Mouse (Mus musculus) kidney, adult 11 months (tissue): Measurements from ENCODE around the gene Zfp369.
"Not testable (repeated sequence)": the region's sequence is repeated elsewhere in the genome, so short reads cannot be mapped to it uniquely, and the experiment has no call there.

ENCODE experiments used
- DNase-seq: peaks from one replicate; pipeline ENCODE4 v3.0.0; 2022

Zfp369 gene

DNA sequence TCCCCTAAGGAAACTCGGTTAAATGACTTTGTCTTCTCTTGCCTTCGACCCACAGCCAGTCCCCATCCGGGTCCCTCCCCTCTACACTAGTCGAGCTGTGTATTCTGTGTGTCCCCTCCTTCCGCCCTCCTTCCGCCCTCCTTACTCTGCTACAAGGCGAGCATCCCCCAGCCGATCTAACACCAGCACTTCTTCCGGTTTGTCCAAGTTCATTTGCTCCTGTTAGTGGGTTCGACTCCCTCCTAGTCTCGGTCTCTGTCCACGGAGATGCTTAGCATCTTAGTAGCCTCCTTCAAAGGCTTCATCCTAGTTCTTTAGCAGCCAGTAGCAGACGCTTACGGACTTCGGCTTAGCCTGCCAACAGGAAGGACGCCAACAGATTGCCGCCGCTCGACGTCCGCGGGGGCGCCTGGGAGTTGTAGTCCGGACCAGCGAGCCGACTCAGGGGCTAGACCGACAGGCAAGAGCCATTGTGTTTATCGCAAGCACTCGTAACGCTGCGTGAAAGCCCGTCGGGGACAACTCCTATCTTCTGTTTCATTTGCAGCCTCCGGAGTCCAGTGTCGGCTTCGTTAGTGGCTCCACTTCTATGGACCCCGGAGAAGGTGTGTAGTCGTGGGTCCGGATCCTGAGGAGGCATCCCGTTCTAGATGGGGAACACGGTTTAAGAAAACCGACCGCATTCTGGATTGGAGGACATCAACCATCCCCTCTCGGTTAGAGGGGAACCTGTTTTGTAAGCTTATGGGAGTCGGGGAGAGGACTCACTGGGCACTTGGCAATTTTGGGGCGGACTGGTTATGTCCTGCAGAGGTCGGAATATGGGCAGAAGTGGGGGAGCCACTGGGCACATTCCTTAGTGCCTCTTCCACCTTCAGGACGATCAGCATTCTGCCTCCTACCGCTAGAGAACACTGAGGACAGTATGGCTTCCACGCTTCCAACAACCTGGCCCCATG is at the start of gene Zfp369:
Zfp369 (plus strand) TSS at position 432 of the 959 bp plus-strand sequence.
- DNase-seq, result peak; percentile 92

DNA sequence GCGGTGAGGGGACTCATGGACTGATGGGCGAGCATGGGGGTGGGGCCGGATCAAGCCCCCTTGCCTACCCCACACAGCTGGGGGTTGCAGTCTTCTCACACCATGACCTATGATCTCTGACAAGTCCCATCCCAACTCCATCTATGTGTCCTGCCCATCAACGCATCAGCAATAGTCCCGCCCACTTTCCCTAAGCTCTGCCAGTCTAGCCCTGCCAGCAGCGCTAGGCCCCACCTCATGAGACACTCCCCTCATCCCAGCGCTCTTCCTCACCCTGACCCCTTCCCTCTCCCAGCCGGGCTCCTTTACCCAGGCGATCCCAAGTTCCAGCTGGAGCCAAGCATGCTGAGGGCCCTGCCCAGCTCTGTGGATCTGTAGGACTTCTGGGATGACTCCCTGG is 41.4 kb upstream of the Zfp369 start:
- no peak for DNase-seq

DNA sequence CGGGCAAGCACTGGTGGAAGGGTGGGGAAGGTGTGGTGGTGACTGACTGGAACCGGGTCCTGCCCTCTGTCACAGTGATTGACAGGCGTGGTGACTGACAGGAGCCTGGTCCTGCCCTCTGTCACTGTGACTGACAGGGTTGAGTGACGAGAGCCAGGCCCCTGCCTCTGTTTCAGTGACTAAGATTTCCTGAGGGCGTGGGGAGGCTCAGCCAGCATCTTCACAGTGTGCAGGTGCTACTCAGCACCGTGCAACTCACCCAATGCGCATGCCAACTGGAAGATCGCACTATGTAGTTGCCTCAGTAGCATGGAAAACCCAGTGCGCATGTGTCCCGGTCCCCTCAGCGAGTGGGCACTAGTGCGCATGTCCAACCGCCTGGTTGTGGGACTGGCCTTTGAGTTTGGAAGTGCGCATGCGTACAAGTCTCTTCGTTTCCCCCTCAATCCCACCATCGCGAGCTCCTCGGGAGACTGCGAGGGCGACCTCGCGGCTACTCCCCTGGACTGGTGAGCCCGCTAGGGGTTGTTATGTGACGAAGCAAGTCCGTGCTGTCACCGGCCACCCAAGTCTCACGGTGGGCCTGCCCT is 38.0 kb upstream of the Zfp369 start:
- DNase-seq, result peak; percentile 97

- DNase-seq, result peak; percentile 92
These were observed 37.5 kb upstream of the Zfp369 start for GRCm38 (mm10) chr13:65241099-65241626.

DNA sequence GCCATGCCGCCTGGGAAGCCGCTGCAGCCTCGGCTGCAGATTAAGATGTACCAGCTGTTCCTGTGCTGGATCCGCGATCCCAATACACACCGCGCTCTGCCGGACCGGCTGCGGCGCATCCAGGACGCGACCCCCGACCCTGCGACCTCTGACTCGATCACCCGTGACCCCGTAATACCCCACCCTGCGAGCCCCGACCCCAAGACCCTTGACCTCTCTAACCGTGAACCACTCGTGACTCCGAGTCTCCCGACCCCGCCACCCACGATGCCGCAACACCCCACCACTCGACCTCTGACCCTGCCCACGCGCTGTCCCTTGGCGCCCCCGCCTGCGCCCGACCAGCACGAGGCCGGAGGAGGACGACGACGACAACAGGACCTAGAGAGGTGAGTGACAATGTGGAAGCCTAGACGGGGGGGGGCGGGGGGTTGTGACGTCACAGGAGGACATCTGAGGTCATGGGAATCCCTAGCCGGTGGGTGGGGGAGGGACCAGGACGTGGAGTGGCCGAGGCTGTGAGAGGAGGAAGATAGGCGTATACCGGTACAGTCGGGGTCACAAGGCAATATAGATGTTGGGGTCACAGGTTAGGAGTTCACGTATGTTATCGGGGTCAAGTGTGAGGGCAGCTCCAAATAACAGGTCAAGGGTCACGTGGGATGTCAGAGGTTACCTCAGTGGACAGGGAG is 36.8 kb upstream of the Zfp369 start:
- no peak for DNase-seq

- DNase-seq, result no peak
These were observed 36.3 kb upstream of the Zfp369 start for GRCm38 (mm10) chr13:65242319-65242787.

- no peak for DNase-seq
These were observed 35.3 kb upstream of the Zfp369 start for GRCm38 (mm10) chr13:65243273-65243672.

DNA sequence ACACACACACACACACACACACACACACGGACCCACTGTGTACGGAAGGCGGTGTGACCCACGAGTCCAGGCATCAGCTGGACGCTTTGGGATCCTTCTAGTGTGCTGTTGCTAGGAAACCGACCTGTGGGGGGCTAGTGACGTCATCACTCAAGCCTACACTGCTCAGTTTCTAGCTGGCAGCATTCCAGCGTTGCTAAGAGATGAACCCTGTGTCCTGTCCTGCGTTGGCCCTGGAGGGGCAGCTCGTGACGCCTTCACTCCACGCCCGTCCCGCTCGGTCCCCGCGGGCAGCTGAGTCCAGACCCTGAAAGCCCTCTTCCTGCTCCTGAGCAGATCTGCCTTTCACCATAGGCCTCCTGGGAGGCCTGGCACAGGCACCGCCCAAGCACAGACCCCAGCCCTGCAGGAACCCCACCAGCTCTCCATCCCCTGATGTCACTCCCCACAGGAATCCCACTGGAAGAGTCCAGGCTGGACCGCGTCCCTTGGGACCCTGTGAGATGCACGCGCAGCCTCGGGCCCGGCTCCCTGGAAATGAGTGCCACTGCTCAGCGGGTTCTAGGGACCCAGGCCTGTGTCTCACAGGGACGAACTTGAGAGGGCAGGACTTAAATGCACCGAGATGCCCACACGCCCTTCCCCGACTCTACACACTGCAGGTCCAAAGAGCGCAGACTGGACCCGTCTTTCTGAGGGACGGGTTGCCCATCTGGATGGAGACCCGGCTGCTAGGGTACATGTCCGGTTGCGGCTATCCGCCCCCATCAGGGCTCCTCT is 20.2 kb upstream of the Zfp369 start:
- DNase-seq, result no peak

GRCm38 (mm10) chr13:65259239-65259638 is 19.4 kb upstream of the Zfp369 start, which contains the start of gene Gm10775:
Gene Gm10775 (plus strand): TSS chr13:65259539.
- no peak for DNase-seq

- DNase-seq, result no peak
These were observed 16.5 kb upstream of the Zfp369 start for GRCm38 (mm10) chr13:65262086-65262485.

GRCm38 (mm10) chr13:65277994-65278382 is 626 bp upstream of the Zfp369 start:
- no peak for DNase-seq

DNA sequence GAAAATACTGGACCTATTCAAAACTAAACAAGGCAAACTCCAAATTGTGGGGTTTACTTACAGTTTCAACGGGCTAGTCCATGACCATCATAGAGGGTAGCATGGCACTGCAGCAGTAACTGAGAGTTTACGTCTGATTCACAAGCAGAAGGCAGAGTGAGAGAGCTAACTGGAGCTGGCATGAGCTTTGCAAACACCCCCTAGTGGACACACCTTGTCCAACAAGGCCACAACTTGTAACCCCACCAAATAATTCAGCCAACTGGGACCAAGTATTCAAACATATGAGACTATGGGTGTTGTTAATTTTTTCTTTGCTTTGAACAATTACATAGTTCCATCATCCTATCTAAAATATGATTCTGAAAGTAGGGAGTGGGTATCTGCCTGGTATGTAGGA is 8.2 kb downstream of the Zfp369 start:
- no peak for DNase-seq

DNA sequence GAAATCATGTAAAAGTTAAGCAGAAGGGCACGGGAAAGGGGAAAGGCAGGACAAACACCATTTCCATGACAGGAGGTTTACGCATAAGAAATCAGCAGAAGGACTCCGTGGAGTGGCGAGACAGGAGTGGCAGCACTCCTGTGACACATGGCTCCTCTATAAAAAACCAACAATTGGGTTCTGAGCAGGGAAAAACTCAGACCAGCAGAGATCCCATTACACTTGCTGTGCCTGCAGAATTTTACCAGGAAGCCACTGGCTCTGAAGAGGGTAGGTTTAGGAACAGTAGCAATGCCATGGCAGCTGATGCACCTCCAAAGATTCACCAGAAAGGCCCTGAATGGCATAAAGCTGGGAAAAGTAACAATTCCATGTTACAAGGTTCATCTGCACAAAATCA is 17.7 kb downstream of the Zfp369 start:
- no peak for DNase-seq

GRCm38 (mm10) chr13:65310849-65311248 is 32.2 kb downstream of the Zfp369 start:
- DNase-seq, result not testable (repeated sequence)

DNA sequence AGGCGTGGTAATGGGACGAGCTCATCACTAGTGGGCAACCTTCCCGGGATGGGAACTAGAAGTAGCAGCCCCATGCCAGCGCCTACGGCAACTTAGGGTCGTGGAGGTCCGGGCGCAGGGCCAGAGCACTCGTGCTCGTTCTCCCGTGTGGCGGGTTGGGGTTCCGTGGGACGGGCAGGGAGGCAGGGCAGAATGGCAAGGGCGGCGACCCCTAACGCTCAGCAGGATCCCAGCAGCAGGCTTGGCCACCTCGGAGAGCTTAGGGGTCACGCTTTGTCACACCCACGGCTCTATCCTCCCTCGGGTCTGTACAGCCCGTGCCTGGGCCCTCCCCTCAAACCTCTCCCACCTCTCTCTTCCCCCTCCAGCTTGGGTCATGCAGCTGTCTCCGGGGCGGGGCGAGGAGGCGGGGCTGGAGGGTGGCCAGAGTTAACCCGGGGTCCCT is 32.7 kb downstream of the Zfp369 start:
- no peak for DNase-seq

GRCm38 (mm10) chr13:65311826-65312225 is 33.2 kb downstream of the Zfp369 start:
- DNase-seq, result no peak

DNA sequence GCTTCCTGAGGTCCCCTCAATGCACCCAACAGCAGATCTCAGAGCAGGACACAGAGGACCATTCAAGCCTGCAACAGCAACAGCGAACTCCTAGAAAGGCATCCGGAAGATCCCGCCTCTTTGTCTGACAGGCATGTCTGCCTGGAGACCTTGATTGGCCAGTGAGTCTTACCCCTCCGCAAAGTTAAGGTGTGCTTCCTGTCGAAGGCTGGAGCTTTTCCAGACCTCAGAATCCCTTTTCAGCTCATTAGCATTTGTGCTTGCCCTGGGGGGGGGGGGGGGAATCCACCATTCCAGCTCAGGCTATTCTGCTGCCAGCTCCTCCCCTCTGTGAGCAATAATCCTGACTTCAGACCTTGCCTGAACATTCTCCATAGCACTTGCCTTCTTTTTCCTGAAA is 69.9 kb downstream of the Zfp369 start:
- not testable (repeated sequence) for DNase-seq

DNA sequence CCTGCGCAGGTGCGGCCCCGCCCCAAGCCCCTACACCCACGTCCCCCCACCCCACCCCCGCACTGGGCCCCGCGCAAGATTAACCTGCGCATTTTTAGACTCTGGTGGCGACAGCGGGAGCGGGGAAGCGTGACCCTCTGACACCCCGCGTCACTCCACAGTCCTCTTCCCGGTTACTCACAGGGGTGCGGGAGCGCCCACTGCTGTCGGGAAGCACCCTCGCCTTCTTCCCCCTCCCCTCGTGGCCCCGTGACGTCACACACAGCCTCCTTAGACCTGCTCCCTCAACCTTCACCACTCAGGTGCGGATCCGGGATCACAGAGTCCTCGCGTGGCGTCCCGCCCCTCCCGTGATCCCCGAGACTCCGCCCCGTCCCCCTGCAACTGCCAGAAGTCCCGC is 73.2 kb downstream of the Zfp369 start:
- DNase-seq, result not testable (repeated sequence)
